Mouse (Mus musculus): ENCODE measurements around the gene Gcnt7. TPM values are rescaled to one million over a fixed set of nuclear protein-coding genes. Genes with fewer than 3 reads are reported as not detected.

Gcnt7 gene
- polyA plus RNA-seq, 1 experiment from 2014 or later: 1.0 TPM

DNA sequence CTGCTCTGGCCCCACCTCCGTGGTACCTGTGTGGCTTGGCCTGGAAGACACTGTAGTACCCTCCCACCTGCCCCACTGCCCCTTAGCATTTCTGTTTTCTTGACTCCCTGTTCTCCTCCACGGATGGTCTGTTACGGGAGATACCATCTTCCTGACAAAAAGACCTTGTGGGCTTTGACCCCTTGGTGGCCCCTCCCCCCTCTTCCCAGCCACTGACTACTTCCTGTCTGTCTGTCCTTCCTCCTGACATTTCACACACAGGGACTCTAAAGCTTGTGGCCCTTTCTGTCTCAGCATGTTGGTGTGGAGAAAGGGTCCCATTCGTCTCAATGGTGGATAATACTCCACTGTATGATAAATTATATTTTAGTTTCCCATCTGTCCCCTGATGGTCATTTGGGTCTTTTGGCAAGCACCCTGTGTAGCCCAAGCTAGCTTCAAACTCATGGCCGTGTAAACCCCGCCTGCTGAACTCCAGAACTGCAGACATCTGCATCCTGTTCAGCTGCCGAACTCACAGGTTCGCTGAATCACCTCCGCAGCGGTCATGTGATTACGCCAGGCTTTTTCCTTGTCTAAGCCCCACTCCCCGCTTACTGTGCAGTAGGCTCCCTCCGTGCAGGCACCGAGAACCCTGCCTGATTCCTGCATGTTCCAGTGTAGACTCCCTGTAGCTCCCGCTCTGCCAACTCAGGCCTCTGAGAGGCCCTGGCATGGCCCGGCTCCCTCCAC lies 23.4 kb upstream of the Gcnt7 start:
- Histone ChIP-seq H3K4me1 (ENCODE audit: control insufficient read depth, insufficient read depth, low read length) (0 out of 2 replicates have a peak, but pooled peaks cover 5% of the 10 kb centered on the region), H3K36me3 (ENCODE audit: control insufficient read depth, insufficient read depth, low read length) (no peaks in the 10 kb centered on the region), H3K27ac (ENCODE audit: low read length) (no peak overlapping the region), H3K4me3 (ENCODE audit: low read length) (no peak overlapping the region), H3K9me3 (ENCODE audit: control insufficient read depth, low read length) (no peaks in the 10 kb centered on the region), H3K9ac (ENCODE audit: low read depth, low read length) (no peak overlapping the region), H3K27me3 (replicated peaks; ENCODE audit: control insufficient read depth, insufficient read depth, low read length) (no peaks in the 10 kb centered on the region), H3K4me2 (ENCODE audit: low read depth, low read length) (no peak overlapping the region)
- WGBS: 80% methylated on average over 16 of the region's 16 CpGs
- ATAC-seq: no peak

DNA sequence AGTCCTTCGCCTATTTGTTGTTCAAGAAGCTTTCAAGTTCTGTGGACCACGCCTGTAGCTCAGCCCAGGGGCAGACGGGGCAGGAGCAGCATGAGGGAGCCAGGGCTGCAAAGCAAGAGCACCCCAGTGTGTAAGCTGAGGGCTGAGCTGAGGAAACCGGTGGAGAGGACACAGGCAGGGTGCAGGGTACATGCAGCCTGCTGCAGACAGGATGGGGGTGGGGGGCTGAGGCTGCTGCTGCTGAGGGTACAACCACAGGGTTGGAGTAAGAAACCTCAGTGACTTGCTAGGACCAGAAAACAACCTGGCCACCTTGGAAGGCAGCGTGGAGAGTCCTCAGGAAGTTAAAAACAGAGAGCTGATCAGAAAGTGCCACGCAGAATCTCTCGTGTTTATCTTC lies 21.9 kb upstream of the Gcnt7 start:
- Histone ChIP-seq H3K27me3 (replicated peaks; ENCODE audit: control insufficient read depth, insufficient read depth, low read length) (no peaks in the 10 kb centered on the region), H3K4me3 (ENCODE audit: low read length) (no peak overlapping the region), H3K27ac (ENCODE audit: low read length) (no peak overlapping the region), H3K9me3 (ENCODE audit: control insufficient read depth, low read length) (no peaks in the 10 kb centered on the region), H3K36me3 (ENCODE audit: control insufficient read depth, insufficient read depth, low read length) (no peaks in the 10 kb centered on the region), H3K9ac (ENCODE audit: low read depth, low read length) (no peak overlapping the region), H3K4me2 (ENCODE audit: low read depth, low read length) (no peak overlapping the region), H3K4me1 (ENCODE audit: control insufficient read depth, insufficient read depth, low read length) (0 out of 2 replicates have a peak, but pooled peaks cover 8% of the 10 kb centered on the region)
- WGBS: 58% methylated on average over 7 of the region's 7 CpGs
- no peak for ATAC-seq

DNA sequence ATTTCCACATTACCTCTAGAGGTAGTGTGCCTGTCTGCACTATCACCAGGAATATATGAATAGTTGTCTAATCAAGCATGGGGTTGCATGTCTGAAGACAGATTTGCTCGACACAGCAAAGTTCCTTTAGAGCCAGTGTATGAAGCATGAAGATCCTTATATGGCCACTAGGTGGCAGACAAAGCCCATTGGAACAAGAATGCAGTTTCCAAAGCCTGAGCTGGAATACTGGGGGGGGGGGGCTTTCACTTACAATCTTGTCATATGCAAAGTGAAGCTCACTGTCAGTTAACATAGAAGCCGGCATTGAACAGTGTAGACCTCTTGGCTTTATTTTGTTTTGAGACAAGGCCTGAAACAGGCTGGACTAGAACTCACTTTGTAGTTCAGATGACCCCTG lies 19.5 kb upstream of the Gcnt7 start:
- peaks cover 8% of the 10 kb centered on the region; the same call in 1 of the 2 replicates for H3K4me1 ChIP-seq (ENCODE audit: control insufficient read depth, insufficient read depth, low read length)
- ATAC-seq: no peak

DNA sequence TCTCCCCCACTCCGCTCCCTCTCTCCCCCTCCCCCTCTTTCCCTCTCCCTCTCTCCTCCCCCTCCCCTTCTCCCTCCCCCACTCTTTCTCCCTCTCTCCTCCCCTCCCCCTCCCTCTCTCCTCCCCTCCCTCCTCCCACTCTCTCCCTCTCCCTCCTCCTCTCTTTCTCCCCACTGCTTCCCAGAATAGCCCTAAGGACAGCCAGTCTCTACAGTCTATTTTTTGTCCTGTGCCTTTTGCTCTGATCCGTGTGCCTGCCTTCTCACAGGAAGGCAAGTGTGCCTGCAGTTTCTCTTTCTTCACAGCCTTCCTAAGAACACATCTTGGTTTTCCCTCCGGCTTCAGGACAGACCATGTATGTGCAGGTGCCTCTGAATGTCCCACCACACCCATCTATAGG lies 19.0 kb upstream of the Gcnt7 start:
- H3K27ac ChIP-seq (ENCODE audit: low read length): no peak overlapping the region
- 54% methylated on average over 3 of the region's 3 CpGs for WGBS
- H3K9me3 ChIP-seq (ENCODE audit: control insufficient read depth, low read length): no peaks in the 10 kb centered on the region
- H3K9ac ChIP-seq (ENCODE audit: low read depth, low read length): no peak overlapping the region
- H3K27me3 ChIP-seq (replicated peaks; ENCODE audit: control insufficient read depth, insufficient read depth, low read length): no peaks in the 10 kb centered on the region
- ATAC-seq: no peak
- H3K36me3 ChIP-seq (ENCODE audit: control insufficient read depth, insufficient read depth, low read length): no peaks in the 10 kb centered on the region
- H3K4me3 ChIP-seq (ENCODE audit: low read length): no peak overlapping the region
- H3K4me1 ChIP-seq (ENCODE audit: control insufficient read depth, insufficient read depth, low read length): peaks cover 8% of the 10 kb centered on the region; the same call in 1 of the 2 replicates
- H3K4me2 ChIP-seq (ENCODE audit: low read depth, low read length): no peak overlapping the region

More for the DNA sequence above, 19.5 kb upstream of the Gcnt7 start:
- H3K4me3 ChIP-seq (ENCODE audit: low read length): no peak overlapping the region
- H3K4me2 ChIP-seq (ENCODE audit: low read depth, low read length): no peak overlapping the region
- no peaks in the 10 kb centered on the region for H3K27me3 ChIP-seq (replicated peaks; ENCODE audit: control insufficient read depth, insufficient read depth, low read length)
- no peaks in the 10 kb centered on the region for H3K9me3 ChIP-seq (ENCODE audit: control insufficient read depth, low read length)
- no peak overlapping the region for H3K9ac ChIP-seq (ENCODE audit: low read depth, low read length)
- no peak overlapping the region for H3K27ac ChIP-seq (ENCODE audit: low read length)
- no peaks in the 10 kb centered on the region for H3K36me3 ChIP-seq (ENCODE audit: control insufficient read depth, insufficient read depth, low read length)
- 5% methylated on average over 2 of the region's 2 CpGs for WGBS

DNA sequence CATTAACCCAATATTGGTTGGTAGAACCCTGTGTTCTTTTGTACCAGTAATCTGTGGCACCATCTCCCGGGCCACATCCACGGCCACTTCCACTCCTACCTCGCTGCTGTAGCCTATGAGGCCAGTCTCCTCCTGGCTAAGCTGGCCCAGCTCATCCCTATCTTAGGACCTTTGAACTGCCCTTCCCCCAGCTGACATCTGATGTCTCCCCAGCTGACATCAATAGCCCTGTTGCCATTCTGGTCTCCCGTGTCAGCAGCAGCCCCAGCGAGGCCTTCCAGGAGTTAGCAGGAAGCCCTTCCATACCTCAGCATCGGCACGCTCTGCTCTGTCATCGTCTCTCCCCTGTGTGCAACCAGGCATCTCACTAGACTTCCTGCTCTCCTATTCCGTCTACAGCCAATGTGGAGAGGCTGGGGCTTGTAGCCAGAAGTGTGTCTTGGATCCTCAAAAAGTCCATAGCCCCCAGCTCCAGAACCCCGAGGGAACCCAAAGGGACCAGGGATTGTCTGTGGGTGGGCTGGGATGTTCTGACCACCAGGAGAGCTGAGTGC lies 18.4 kb upstream of the Gcnt7 start:
- no peak overlapping the region for H3K9ac ChIP-seq (ENCODE audit: low read depth, low read length)
- H3K27me3 ChIP-seq (replicated peaks; ENCODE audit: control insufficient read depth, insufficient read depth, low read length): no peaks in the 10 kb centered on the region
- no peak overlapping the region for H3K4me3 ChIP-seq (ENCODE audit: low read length)
- H3K9me3 ChIP-seq (ENCODE audit: control insufficient read depth, low read length): no peaks in the 10 kb centered on the region
- no peaks in the 10 kb centered on the region for H3K36me3 ChIP-seq (ENCODE audit: control insufficient read depth, insufficient read depth, low read length)
- WGBS: 29% methylated on average over 10 of the region's 10 CpGs
- H3K4me2 ChIP-seq (ENCODE audit: low read depth, low read length): no peak overlapping the region
- no peak overlapping the region for H3K27ac ChIP-seq (ENCODE audit: low read length)
- peaks cover 8% of the 10 kb centered on the region; the same call in 1 of the 2 replicates for H3K4me1 ChIP-seq (ENCODE audit: control insufficient read depth, insufficient read depth, low read length)
- no peak for ATAC-seq

DNA sequence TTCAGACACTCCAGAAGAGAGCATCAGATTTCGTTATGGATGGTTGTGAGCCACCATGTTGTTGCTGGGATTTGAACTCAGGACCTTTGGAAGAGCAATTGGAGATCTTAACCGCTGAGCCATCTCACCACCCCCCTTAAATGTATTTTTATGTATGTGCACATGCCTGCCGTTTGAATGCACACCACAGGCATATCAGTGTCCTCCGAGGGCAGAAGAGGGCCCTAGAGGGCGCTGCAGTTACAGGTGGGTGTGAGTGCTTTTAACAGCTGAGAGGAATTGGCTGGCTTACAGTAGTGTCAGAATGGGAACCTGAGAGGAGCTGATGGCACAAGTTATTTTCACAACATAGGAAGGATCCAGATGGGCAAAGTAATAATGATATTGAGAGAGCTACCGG lies 16.6 kb upstream of the Gcnt7 start:
- Histone ChIP-seq H3K36me3 (ENCODE audit: control insufficient read depth, insufficient read depth, low read length) (no peaks in the 10 kb centered on the region), H3K27ac (ENCODE audit: low read length) (no peak overlapping the region), H3K4me2 (ENCODE audit: low read depth, low read length) (no peak overlapping the region), H3K9me3 (ENCODE audit: control insufficient read depth, low read length) (no peaks in the 10 kb centered on the region), H3K4me1 (ENCODE audit: control insufficient read depth, insufficient read depth, low read length) (peaks cover 8% of the 10 kb centered on the region; the same call in 1 of the 2 replicates), H3K27me3 (replicated peaks; ENCODE audit: control insufficient read depth, insufficient read depth, low read length) (no peaks in the 10 kb centered on the region), H3K9ac (ENCODE audit: low read depth, low read length) (no peak overlapping the region), H3K4me3 (ENCODE audit: low read length) (no peak overlapping the region)
- 31% methylated on average over 6 of the region's 6 CpGs for WGBS
- ATAC-seq: no peak

DNA sequence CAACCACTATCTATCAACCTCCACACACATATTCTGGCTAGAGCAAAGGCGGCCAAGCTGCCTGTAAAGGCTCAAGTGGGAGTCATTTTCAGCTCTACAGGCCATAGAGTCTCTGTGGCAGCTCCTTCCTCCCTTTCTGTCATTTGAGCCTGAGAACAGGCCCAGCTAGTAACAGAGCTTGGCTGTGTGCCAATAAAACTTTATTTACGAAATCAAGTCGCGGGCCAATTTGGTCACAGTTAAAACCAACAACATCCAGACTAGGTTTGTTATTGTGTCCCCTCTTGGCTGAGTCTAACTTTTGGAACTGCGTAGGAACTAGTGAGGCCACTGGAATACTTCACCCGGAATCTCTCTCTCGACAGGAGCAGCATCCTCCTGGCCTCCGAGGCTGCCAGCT lies 15.2 kb upstream of the Gcnt7 start:
- no peak overlapping the region for H3K27ac ChIP-seq (ENCODE audit: low read length)
- 45% methylated on average over 8 of the region's 8 CpGs for WGBS
- peaks cover 8% of the 10 kb centered on the region; the same call in 1 of the 2 replicates for H3K4me1 ChIP-seq (ENCODE audit: control insufficient read depth, insufficient read depth, low read length)
- H3K9me3 ChIP-seq (ENCODE audit: control insufficient read depth, low read length): no peaks in the 10 kb centered on the region
- ATAC-seq: peak; percentile 42; the same call in 1 of the 2 replicates
- peaks cover 4% of the 10 kb centered on the region for H3K36me3 ChIP-seq (ENCODE audit: control insufficient read depth, insufficient read depth, low read length)
- H3K4me3 ChIP-seq (ENCODE audit: low read length): no peak overlapping the region
- H3K9ac ChIP-seq (ENCODE audit: low read depth, low read length): no peak overlapping the region
- no peak overlapping the region for H3K4me2 ChIP-seq (ENCODE audit: low read depth, low read length)
- H3K27me3 ChIP-seq (replicated peaks; ENCODE audit: control insufficient read depth, insufficient read depth, low read length): no peaks in the 10 kb centered on the region

DNA sequence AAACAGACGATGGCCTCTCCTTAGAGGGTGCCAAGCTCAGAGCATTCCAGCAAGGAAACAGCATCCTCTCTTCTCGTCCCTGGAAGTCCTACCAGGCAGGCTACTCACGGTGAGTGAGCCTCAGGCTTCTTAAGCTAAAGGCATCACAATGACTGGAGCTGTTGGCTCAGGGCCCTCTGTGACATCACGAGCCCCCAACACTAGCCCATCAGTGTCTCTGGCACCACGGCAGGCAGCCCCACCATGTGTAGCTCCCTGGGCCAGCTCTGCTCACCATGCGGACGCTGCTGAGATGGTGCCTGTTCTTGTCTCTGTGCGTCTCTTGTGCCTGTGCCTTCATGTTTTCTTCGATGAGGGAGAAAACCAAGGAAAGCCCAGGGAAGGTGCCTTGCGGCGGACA lies 13.9 kb upstream of the Gcnt7 start, which contains the start of gene Fam209:
TSS of gene Fam209 (plus strand) at position 203 of the 400 bp plus-strand sequence.
- 89% methylated on average over 11 of the region's 11 CpGs for WGBS
- Histone ChIP-seq H3K9me3 (ENCODE audit: control insufficient read depth, low read length) (no peaks in the 10 kb centered on the region), H3K36me3 (ENCODE audit: control insufficient read depth, insufficient read depth, low read length) (peaks cover 11% of the 10 kb centered on the region), H3K4me3 (ENCODE audit: low read length) (no peak within 1 kb of the TSS), H3K4me1 (ENCODE audit: control insufficient read depth, insufficient read depth, low read length) (peaks cover 8% of the 10 kb centered on the region; the same call in 1 of the 2 replicates), H3K27ac (ENCODE audit: low read length) (peak within 1 kb of the TSS; percentile 48; the same call in 1 of the 2 replicates), H3K9ac (ENCODE audit: low read depth, low read length) (no peak within 1 kb of the TSS), H3K27me3 (replicated peaks; ENCODE audit: control insufficient read depth, insufficient read depth, low read length) (no peaks in the 10 kb centered on the region), H3K4me2 (ENCODE audit: low read depth, low read length) (no peak within 1 kb of the TSS)
- no peak for ATAC-seq

DNA sequence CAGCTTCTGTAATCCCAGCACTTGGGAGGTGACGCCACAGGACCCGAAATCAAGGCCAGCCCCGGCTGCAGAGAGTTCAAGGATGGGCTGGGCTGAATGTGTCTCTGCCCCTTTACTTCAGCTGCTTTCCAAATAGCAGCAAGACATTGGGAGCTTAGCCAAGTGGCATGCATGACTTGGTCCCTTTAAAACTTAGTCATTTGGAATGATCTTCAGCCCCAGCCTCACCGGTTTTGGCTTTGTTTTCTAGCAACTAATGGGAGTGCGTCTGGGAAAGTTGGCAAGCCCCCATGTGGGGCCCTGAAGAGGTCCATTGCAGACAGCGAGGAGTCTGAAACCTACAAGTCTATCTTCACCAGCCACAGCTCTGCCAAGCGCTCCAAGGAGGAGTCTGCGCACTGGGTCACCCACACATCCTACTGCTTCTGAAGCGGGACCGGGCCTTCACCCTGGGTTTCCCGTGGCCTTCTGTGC lies 10.0 kb upstream of the Gcnt7 start:
- Histone ChIP-seq H3K9me3 (ENCODE audit: control insufficient read depth, low read length) (no peaks in the 10 kb centered on the region), H3K4me1 (ENCODE audit: control insufficient read depth, insufficient read depth, low read length) (peaks cover 4% of the 10 kb centered on the region; the same call in 1 of the 2 replicates), H3K27me3 (replicated peaks; ENCODE audit: control insufficient read depth, insufficient read depth, low read length) (no peaks in the 10 kb centered on the region), H3K9ac (ENCODE audit: low read depth, low read length) (no peak overlapping the region), H3K27ac (ENCODE audit: low read length) (no peak overlapping the region), H3K36me3 (ENCODE audit: control insufficient read depth, insufficient read depth, low read length) (peaks cover 15% of the 10 kb centered on the region), H3K4me3 (ENCODE audit: low read length) (no peak overlapping the region), H3K4me2 (ENCODE audit: low read depth, low read length) (no peak overlapping the region)
- 83% methylated on average over 11 of the region's 11 CpGs for WGBS
- ATAC-seq: no peak
